Mouse (Mus musculus) limb, embryonic 10.5 days (tissue): ENCODE measurements around the gene Sytl2. TPM values are rescaled to one million over a fixed set of nuclear protein-coding genes. Genes with fewer than 3 reads are reported as not detected.

Experiments used
- DNase-seq: peaks from one replicate; pipeline ENCODE4 v3.0.0-alpha.2; 2017; ENCODE audit warnings: low spot score
- H3K27ac ChIP-seq: fragments of 300-500 bp; sonication (generic); 2 replicates; pipeline ENCODE4 v1.5.1; 2016; ENCODE audit warnings: mild to moderate bottlenecking
- H3K27me3 ChIP-seq: fragments of 300-500 bp; sonication (generic); 2 replicates; pipeline ENCODE4 v1.6.1; 2016; ENCODE audit warnings: low read depth, mild to moderate bottlenecking; ENCODE audit not compliant: poor library complexity, severe bottlenecking
- H3K36me3 ChIP-seq: fragments of 300-500 bp; sonication (generic); 2 replicates; pipeline ENCODE4 v1.6.1; 2016; ENCODE audit warnings: mild to moderate bottlenecking, moderate library complexity
- H3K4me1 ChIP-seq: fragments of 300-500 bp; sonication (generic); 2 replicates; pipeline ENCODE4 v1.6.1; 2016
- H3K4me3 ChIP-seq: fragments of 300-500 bp; sonication (generic); 2 replicates; pipeline ENCODE4 v1.5.1; 2016; ENCODE audit warnings: mild to moderate bottlenecking, moderate library complexity
- H3K9me3 ChIP-seq: fragments of 300-500 bp; sonication (generic); replicated peaks from 2 replicates; pipeline ENCODE4 v1.6.1; 2016; ENCODE audit warnings: mild to moderate bottlenecking
- WGBS: fragments of 180-500 bp; shearing (Covaris S2); methylation state at CpG from one replicate; pipeline ENCODE4 v1.1.7; 2016; 5-methylcytosine and 5-hydroxymethylcytosine counted together
- polyA plus RNA-seq: library from polyadenylated mRNA; unstranded; fragments of >200 nt; fragmentation: Nextera tagmentation; extraction: Ambion mirVana; gene quantifications from 2 replicates; pipeline ENCODE4 v1.2.1, GENCODE M21; 2016

Gene Sytl2
- polyA plus RNA-seq, 1 experiment from 2014 or later, result 2.7 TPM

GRCm38 (mm10) chr7:90280878-90281277 lies 21.2 kb upstream of the Sytl2 start:
- Histone ChIP-seq H3K9me3 (no peaks in the 10 kb centered on the region), H3K27ac (0 out of 2 replicates have a peak overlapping the region, but pooled peaks have one; percentile 44), H3K4me1 (peaks cover 15% of the 10 kb centered on the region; the same call in 1 of the 2 replicates), H3K27me3 (no peaks in the 10 kb centered on the region), H3K36me3 (no peaks in the 10 kb centered on the region), H3K4me3 (no peak overlapping the region)
- 47% methylated on average over 8 of the region's 8 CpGs for WGBS
- DNase-seq, result no peak

GRCm38 (mm10) chr7:90281759-90282546 lies 20.1 kb upstream of the Sytl2 start:
- 89% methylated on average over 11 of the region's 11 CpGs for WGBS
- Histone ChIP-seq H3K27ac (no peak overlapping the region), H3K4me1 (peaks cover 15% of the 10 kb centered on the region; the same call in 1 of the 2 replicates)

GRCm38 (mm10) chr7:90282786-90283185 lies 19.3 kb upstream of the Sytl2 start:
- 92% methylated on average over 1 of the region's 1 CpGs for WGBS
- no peak overlapping the region for H3K27ac ChIP-seq
- no peaks in the 10 kb centered on the region for H3K27me3 ChIP-seq
- peaks cover 15% of the 10 kb centered on the region; the same call in 1 of the 2 replicates for H3K4me1 ChIP-seq
- no peaks in the 10 kb centered on the region for H3K9me3 ChIP-seq
- no peaks in the 10 kb centered on the region for H3K36me3 ChIP-seq
- no peak for DNase-seq
- H3K4me3 ChIP-seq, result no peak overlapping the region

More at GRCm38 (mm10) chr7:90281759-90282546, 20.1 kb upstream of the Sytl2 start:
- Histone ChIP-seq H3K27me3 (no peaks in the 10 kb centered on the region), H3K9me3 (no peaks in the 10 kb centered on the region), H3K36me3 (no peaks in the 10 kb centered on the region), H3K4me3 (no peak overlapping the region)
- no peak for DNase-seq

DNA sequence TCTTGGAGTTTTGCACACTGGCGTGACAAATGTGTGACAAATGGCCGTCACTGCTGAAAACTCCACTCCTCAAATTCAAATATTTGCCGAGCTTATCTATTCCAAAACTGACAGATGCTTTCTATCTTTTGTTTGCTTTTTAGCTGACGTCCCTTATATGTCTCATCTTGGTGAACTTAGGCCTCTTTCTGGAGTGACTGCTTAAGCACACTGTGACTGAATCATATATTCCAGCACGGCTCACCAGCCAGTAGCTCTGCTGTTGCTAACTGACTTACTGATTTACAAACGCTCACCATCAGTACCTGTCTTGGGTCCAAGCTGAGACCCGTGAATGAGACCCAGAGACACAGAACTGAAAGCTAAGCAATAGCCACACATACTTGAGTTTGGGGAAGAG lies 17.3 kb upstream of the Sytl2 start:
- no peak for DNase-seq
- H3K9me3 ChIP-seq, result no peaks in the 10 kb centered on the region
- H3K27me3 ChIP-seq, result no peaks in the 10 kb centered on the region
- WGBS, result 87% methylated on average over 7 of the region's 7 CpGs
- no peak overlapping the region for H3K4me3 ChIP-seq
- peaks cover 15% of the 10 kb centered on the region; the same call in 1 of the 2 replicates for H3K4me1 ChIP-seq
- no peaks in the 10 kb centered on the region for H3K36me3 ChIP-seq
- no peak overlapping the region for H3K27ac ChIP-seq

- 89% methylated on average over 6 of the region's 6 CpGs for WGBS
- no peaks in the 10 kb centered on the region for H3K4me1 ChIP-seq
- no peaks in the 10 kb centered on the region for H3K9me3 ChIP-seq
- H3K27ac ChIP-seq, result no peak overlapping the region
- no peaks in the 10 kb centered on the region for H3K27me3 ChIP-seq
- no peaks in the 10 kb centered on the region for H3K36me3 ChIP-seq
- H3K4me3 ChIP-seq, result no peak overlapping the region
- DNase-seq, result no peak
Observed at GRCm38 (mm10) chr7:90291885-90292284, 10.2 kb upstream of the Sytl2 start.

GRCm38 (mm10) chr7:90302647-90303552 lies 848 bp downstream of the Sytl2 start:
- peaks cover 45% of the 10 kb centered on the region for H3K27me3 ChIP-seq
- no peaks in the 10 kb centered on the region for H3K9me3 ChIP-seq
- no peaks in the 10 kb centered on the region for H3K36me3 ChIP-seq
- WGBS, result under 1% methylated on average over 27 of the region's 27 CpGs
- 0 out of 2 replicates have a peak overlapping the region, but pooled peaks have one; percentile 67 for H3K27ac ChIP-seq
- H3K4me3 ChIP-seq, result peak overlapping the region; percentile 67
- DNase-seq, result peak; percentile 35
- peaks cover 14% of the 10 kb centered on the region for H3K4me1 ChIP-seq

GRCm38 (mm10) chr7:90306079-90306478 lies 4.0 kb downstream of the Sytl2 start:
- H3K27ac ChIP-seq, result no peak overlapping the region
- H3K36me3 ChIP-seq, result no peaks in the 10 kb centered on the region
- peaks cover 29% of the 10 kb centered on the region for H3K27me3 ChIP-seq
- no peak overlapping the region for H3K4me3 ChIP-seq
- no peaks in the 10 kb centered on the region for H3K9me3 ChIP-seq
- WGBS, result 21% methylated on average over 3 of the region's 3 CpGs
- peaks cover 14% of the 10 kb centered on the region for H3K4me1 ChIP-seq
- no peak for DNase-seq

GRCm38 (mm10) chr7:90306968-90307367 lies 4.9 kb downstream of the Sytl2 start:
- Histone ChIP-seq H3K4me3 (no peak overlapping the region), H3K27me3 (peaks cover 23% of the 10 kb centered on the region), H3K9me3 (no peaks in the 10 kb centered on the region), H3K27ac (no peak overlapping the region), H3K4me1 (peaks cover 14% of the 10 kb centered on the region), H3K36me3 (no peaks in the 10 kb centered on the region)
- no peak for DNase-seq
- WGBS, result 80% methylated on average over 1 of the region's 1 CpGs

DNA sequence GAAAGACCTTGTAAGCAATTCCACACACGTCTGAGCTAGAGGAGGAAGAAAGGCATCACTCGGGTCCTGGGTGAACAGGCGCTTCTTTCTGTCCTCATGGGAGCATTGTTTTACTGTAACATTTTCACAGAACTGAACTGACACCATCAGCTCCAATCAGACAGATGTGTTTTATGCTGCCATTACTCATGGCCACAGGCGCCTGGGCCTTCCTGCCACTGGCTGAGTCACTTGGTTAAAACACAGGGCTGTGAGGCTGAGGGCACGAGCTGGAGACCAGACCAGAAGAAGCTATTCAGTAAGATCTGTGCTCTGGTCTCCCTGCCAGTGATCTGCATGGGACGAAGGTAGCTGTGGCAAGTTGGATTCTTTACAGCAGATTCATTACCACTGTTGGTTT lies 6.0 kb downstream of the Sytl2 start:
- H3K27me3 ChIP-seq, result peaks cover 14% of the 10 kb centered on the region
- WGBS, result 67% methylated on average over 6 of the region's 6 CpGs

GRCm38 (mm10) chr7:90312151-90312883 lies 10.3 kb downstream of the Sytl2 start:
- H3K36me3 ChIP-seq, result no peaks in the 10 kb centered on the region
- H3K4me3 ChIP-seq, result no peak overlapping the region
- H3K4me1 ChIP-seq, result no peaks in the 10 kb centered on the region
- H3K27me3 ChIP-seq, result no peaks in the 10 kb centered on the region
- H3K27ac ChIP-seq, result no peak overlapping the region
- DNase-seq, result no peak
- WGBS, result 62% methylated on average over 7 of the region's 7 CpGs
- H3K9me3 ChIP-seq, result no peaks in the 10 kb centered on the region

More for the DNA sequence above, 6.0 kb downstream of the Sytl2 start:
- Histone ChIP-seq H3K36me3 (no peaks in the 10 kb centered on the region), H3K9me3 (no peaks in the 10 kb centered on the region), H3K4me3 (no peak overlapping the region), H3K27ac (no peak overlapping the region), H3K4me1 (peaks cover 4% of the 10 kb centered on the region)
- no peak for DNase-seq

DNA sequence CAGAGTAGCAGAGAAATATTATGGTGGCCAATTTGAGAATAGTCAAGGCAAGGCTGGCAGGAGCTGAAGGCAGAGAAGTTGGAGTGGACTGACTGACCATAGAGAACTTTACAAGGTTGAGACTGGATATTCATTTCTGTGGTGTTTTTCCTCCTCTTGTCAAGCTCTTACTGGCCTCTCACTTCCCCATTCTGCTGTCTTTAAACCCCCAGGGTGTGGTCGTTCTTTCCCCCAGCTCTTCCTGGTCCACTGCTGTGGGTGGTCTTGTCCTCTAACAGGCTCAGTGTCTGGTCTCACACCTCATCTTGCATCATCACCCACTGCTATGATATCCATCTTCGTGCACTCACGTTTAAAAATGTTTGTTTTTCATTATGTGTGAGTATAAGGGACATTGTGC lies 11.4 kb downstream of the Sytl2 start:
- Histone ChIP-seq H3K36me3 (no peaks in the 10 kb centered on the region), H3K9me3 (no peaks in the 10 kb centered on the region), H3K4me3 (no peak overlapping the region), H3K27me3 (no peaks in the 10 kb centered on the region), H3K4me1 (no peaks in the 10 kb centered on the region), H3K27ac (no peak overlapping the region)
- 71% methylated on average over 3 of the region's 3 CpGs for WGBS
- DNase-seq, result no peak

DNA sequence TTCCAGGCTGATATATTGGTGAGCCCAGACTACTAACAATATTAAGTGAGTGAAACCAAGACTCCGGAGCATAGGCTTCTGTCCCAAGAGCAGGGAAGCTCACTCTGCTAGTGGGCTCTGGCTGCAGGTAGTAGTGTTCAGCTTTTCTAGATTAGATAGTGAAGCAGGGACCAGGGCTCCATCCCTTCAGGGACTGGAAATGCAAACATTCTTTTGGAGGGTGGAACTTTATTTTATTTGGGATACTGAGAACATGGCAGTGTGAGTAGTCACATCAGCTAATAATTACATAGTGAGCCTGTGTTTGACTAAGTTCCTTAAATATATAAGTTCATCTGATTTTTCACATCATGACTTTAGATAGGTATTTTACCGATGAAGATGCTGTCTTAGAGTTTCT lies 14.8 kb downstream of the Sytl2 start:
- Histone ChIP-seq H3K9me3 (no peaks in the 10 kb centered on the region), H3K36me3 (no peaks in the 10 kb centered on the region), H3K4me1 (no peaks in the 10 kb centered on the region), H3K4me3 (no peak overlapping the region), H3K27me3 (no peaks in the 10 kb centered on the region), H3K27ac (no peak overlapping the region)
- 91% methylated on average over 2 of the region's 2 CpGs for WGBS
- DNase-seq, result no peak
